Mouse (Mus musculus): ENCODE results near the gene Btbd2. TPM values are rescaled to one million over a fixed set of nuclear protein-coding genes. Genes with fewer than 3 reads are reported as not detected.
A peak's percentile ranks its signal among the peaks of the same experiment; 100 is the strongest.

The Btbd2 gene
- polyA plus RNA-seq, 1 experiment: 49.5 TPM

DNA sequence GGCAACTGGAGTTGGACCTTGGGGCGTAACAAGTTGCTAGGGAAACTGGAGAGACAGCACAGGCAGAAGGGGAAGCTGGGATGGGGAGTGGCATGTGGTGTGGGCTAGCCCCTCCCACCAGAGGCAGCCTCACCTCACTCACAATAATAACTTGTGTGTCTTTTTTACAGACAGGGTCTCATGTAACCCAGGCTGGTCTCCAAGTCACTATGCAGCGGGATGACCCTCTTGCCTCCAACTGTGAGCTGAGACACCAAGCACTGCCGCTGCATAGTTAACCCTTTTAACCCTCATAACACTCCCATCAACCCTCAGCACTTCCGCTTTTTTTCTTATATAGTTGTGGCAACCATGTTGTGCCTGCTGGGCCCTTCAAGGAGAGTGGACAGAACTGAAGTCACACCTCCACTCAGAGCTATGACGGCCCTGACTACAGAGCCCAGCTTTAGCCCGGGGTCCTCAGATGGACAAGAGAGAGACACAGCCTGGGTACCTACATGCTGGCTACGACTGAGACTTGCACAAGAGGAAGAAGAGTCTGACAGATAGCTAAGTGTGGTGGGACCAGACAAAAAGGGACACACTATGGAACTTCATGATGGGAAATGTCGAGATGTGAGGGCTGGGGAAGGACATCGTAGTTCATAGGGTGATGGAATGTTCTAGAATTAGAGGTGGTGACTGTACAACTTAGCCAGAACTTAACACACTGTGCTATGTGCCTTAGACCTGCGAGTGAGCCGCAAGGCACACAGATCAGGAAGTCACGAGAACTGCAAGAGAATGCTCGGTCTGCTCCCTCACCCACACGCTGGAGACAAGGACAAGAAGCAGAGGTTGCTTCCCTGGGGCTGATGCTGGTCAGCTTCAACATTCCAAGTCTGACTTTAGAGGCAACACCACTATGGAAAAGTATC, 35.6 kb upstream of the Btbd2 start:
- WGBS: 25% methylated on average over 14 of the region's 14 CpGs
- peak overlapping the region; percentile 11 for H3K4me3 ChIP-seq (ENCODE audit: extremely low read depth, insufficient read depth, insufficient read length)
- H3K27ac ChIP-seq (ENCODE audit: insufficient read depth, low read length): peak overlapping the region; percentile 99
- H3K36me3 ChIP-seq (ENCODE audit: control insufficient read depth, insufficient read depth, low read length): peaks cover 25% of the 10 kb centered on the region
- H3K27me3 ChIP-seq (ENCODE audit: control insufficient read depth, insufficient read depth, low read length): no peaks in the 10 kb centered on the region
- peak in 1 of 2 experiments; percentile 63 for DNase-seq (ENCODE audit: low read depth in 1 of 2, low spot score in 2 of 2)
- peaks cover 51% of the 10 kb centered on the region; the same call in 1 of the 2 replicates for H3K4me1 ChIP-seq (ENCODE audit: control insufficient read depth, insufficient read depth, insufficient read length)
- TF ChIP-seq CTCF (IDR thresholded peaks at IDR 0.05; ENCODE audit: extremely low read depth, insufficient read depth, insufficient read length, insufficient replicate concordance) (no peak), POLR2A (IDR thresholded peaks at IDR 0.05; ENCODE audit: low read depth, low read length) (no peak)

DNA sequence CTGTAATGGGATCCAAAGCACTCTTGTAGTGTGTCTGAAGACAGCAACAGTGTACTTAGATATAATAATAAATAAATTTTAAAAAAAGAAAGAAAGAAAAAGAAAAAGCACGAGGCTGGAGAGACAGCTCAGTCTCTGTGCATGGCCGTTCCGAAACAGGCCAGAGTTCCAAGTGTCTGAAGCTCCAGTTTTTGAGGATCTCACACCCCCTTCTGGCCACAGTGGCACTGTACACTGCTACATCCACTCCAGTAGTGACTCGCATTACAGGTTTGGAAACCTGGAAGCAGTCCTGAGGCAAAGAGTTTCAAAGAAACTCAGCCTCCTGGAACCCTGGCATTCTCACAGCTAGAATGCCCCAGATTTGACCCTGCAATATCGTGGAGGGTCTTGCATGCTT, 31.0 kb upstream of the Btbd2 start:
- Histone ChIP-seq H3K36me3 (ENCODE audit: control insufficient read depth, insufficient read depth, low read length) (peaks cover 42% of the 10 kb centered on the region), H3K4me3 (ENCODE audit: extremely low read depth, insufficient read depth, insufficient read length) (no peak overlapping the region), H3K4me1 (ENCODE audit: control insufficient read depth, insufficient read depth, insufficient read length) (peaks cover 35% of the 10 kb centered on the region), H3K27me3 (ENCODE audit: control insufficient read depth, insufficient read depth, low read length) (no peaks in the 10 kb centered on the region), H3K27ac (ENCODE audit: insufficient read depth, low read length) (no peak overlapping the region)
- 41% methylated on average over 5 of the region's 5 CpGs for WGBS
- no peak for TF ChIP-seq POLR2A (IDR thresholded peaks at IDR 0.05; ENCODE audit: low read depth, low read length)
- peak; percentile 69; the same call in 1 of the 2 replicates for TF ChIP-seq CTCF (IDR thresholded peaks at IDR 0.05; ENCODE audit: extremely low read depth, insufficient read depth, insufficient read length, insufficient replicate concordance)
- DNase-seq (ENCODE audit: low read depth in 1 of 2, low spot score in 2 of 2): peak in 1 of 2 experiments; percentile 68

DNA sequence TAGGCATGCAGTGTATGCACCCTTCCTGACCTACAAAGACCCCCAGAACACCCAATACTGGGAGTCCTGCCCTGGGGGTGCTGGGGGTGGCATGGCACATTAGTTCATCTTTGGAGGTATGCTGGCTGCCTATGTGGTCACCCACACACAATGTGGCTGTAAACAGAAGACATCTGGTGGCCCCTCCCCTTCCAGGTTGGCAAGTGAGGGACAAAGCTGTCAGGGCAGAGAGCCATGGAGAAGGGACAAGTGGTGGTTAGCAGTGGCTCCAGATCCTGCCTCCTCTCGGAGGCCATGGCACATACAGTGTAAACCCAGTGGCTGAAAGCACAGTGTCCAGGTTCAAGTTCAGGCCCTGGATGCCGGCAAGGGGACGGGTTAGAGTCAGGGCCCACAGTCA, 29.7 kb upstream of the Btbd2 start:
- Histone ChIP-seq H3K27ac (ENCODE audit: insufficient read depth, low read length) (no peak overlapping the region), H3K27me3 (ENCODE audit: control insufficient read depth, insufficient read depth, low read length) (no peaks in the 10 kb centered on the region), H3K4me1 (ENCODE audit: control insufficient read depth, insufficient read depth, insufficient read length) (peaks cover 28% of the 10 kb centered on the region), H3K4me3 (ENCODE audit: extremely low read depth, insufficient read depth, insufficient read length) (no peak overlapping the region), H3K36me3 (ENCODE audit: control insufficient read depth, insufficient read depth, low read length) (peaks cover 42% of the 10 kb centered on the region)
- TF ChIP-seq POLR2A (IDR thresholded peaks at IDR 0.05; ENCODE audit: low read depth, low read length) (no peak), CTCF (IDR thresholded peaks at IDR 0.05; ENCODE audit: extremely low read depth, insufficient read depth, insufficient read length, insufficient replicate concordance) (no peak)
- no peak for DNase-seq (ENCODE audit: low read depth in 1 of 2, low spot score in 2 of 2)
- WGBS: 82% methylated on average over 3 of the region's 3 CpGs

DNA sequence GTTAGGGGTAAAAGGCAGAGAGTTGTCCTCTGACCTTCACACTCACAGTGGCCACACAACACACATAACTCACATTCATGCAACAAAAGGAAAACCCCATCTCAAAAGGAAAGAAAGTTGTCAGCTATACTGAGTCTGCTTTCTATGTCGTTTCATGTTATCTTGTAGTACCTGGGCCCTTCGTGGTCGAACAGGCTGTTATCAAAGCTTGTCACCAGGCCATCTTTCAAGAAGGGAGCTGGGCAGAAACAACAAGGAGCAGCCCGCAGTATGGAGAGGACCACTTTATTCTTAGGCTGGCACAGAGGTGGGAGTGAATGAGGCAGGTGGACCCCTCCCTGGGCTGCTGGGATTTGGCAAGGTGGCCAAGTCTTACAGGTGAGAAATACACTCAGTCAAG, 28.1 kb upstream of the Btbd2 start:
- DNase-seq (ENCODE audit: low read depth in 1 of 2, low spot score in 2 of 2): no peak
- 84% methylated on average over 4 of the region's 4 CpGs for WGBS
- Histone ChIP-seq H3K4me1 (ENCODE audit: control insufficient read depth, insufficient read depth, insufficient read length) (peaks cover 30% of the 10 kb centered on the region), H3K36me3 (ENCODE audit: control insufficient read depth, insufficient read depth, low read length) (peaks cover 30% of the 10 kb centered on the region), H3K4me3 (ENCODE audit: extremely low read depth, insufficient read depth, insufficient read length) (no peak overlapping the region), H3K27me3 (ENCODE audit: control insufficient read depth, insufficient read depth, low read length) (no peaks in the 10 kb centered on the region), H3K27ac (ENCODE audit: insufficient read depth, low read length) (peak overlapping the region; percentile 2; the same call in 1 of the 2 replicates)
- no peak for TF ChIP-seq CTCF (IDR thresholded peaks at IDR 0.05; ENCODE audit: extremely low read depth, insufficient read depth, insufficient read length, insufficient replicate concordance)
- TF ChIP-seq POLR2A (IDR thresholded peaks at IDR 0.05; ENCODE audit: low read depth, low read length): no peak

DNA sequence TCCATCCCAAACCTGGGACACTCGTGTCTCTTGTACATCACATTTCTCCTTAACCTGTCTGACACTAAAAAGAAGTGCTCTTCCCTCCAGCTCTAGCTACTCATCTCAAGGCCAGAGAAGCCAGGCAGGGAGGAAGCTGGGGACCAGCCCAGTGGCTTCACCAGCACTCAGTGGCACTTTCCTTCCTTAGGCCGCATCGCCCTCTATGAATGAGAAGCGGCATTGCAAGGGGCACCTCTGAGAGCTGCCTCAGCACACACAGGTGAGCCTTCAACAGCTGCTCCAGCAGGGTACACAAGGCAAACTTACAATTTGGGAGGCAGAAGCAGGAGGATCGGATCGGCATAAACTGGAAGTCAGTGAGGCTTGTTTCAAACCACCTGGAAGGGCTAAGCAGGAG, 27.3 kb upstream of the Btbd2 start:
- TF ChIP-seq CTCF (IDR thresholded peaks at IDR 0.05; ENCODE audit: extremely low read depth, insufficient read depth, insufficient read length, insufficient replicate concordance) (peak; percentile 98), POLR2A (IDR thresholded peaks at IDR 0.05; ENCODE audit: low read depth, low read length) (no peak)
- Histone ChIP-seq H3K27ac (ENCODE audit: insufficient read depth, low read length) (peak overlapping the region; percentile 67), H3K4me3 (ENCODE audit: extremely low read depth, insufficient read depth, insufficient read length) (no peak overlapping the region), H3K36me3 (ENCODE audit: control insufficient read depth, insufficient read depth, low read length) (peaks cover 22% of the 10 kb centered on the region), H3K27me3 (ENCODE audit: control insufficient read depth, insufficient read depth, low read length) (no peaks in the 10 kb centered on the region), H3K4me1 (ENCODE audit: control insufficient read depth, insufficient read depth, insufficient read length) (peaks cover 38% of the 10 kb centered on the region)
- DNase-seq (ENCODE audit: low read depth in 1 of 2, low spot score in 2 of 2): peak in 1 of 2 experiments; percentile 86
- WGBS: 40% methylated on average over 6 of the region's 6 CpGs

DNA sequence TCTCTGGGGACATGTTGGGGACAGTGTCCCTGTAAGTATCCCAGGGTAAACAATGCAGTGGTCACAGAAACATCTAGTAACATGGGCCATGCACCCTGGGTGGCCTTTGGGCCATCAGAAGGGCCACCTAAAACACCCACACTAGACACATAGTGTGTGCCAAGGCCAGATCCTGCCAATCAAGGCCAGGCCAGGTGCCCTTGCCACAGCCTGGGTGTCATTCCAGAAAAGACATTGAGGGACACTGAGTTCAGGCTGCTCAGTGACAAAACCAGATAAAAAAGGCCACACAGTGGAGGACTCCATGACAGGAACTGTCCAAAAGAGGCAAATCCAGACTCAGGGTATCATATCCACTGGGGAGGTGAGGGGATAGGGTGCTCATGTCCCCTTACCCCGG, 26.8 kb upstream of the Btbd2 start:
- WGBS: 86% methylated on average over 1 of the region's 1 CpGs
- H3K4me1 ChIP-seq (ENCODE audit: control insufficient read depth, insufficient read depth, insufficient read length): peaks cover 43% of the 10 kb centered on the region
- H3K36me3 ChIP-seq (ENCODE audit: control insufficient read depth, insufficient read depth, low read length): peaks cover 21% of the 10 kb centered on the region
- no peak overlapping the region for H3K4me3 ChIP-seq (ENCODE audit: extremely low read depth, insufficient read depth, insufficient read length)
- TF ChIP-seq POLR2A (IDR thresholded peaks at IDR 0.05; ENCODE audit: low read depth, low read length) (no peak), CTCF (IDR thresholded peaks at IDR 0.05; ENCODE audit: extremely low read depth, insufficient read depth, insufficient read length, insufficient replicate concordance) (no peak)
- peak overlapping the region; percentile 67 for H3K27ac ChIP-seq (ENCODE audit: insufficient read depth, low read length)
- DNase-seq (ENCODE audit: low read depth in 1 of 2, low spot score in 2 of 2): no peak
- no peaks in the 10 kb centered on the region for H3K27me3 ChIP-seq (ENCODE audit: control insufficient read depth, insufficient read depth, low read length)

DNA sequence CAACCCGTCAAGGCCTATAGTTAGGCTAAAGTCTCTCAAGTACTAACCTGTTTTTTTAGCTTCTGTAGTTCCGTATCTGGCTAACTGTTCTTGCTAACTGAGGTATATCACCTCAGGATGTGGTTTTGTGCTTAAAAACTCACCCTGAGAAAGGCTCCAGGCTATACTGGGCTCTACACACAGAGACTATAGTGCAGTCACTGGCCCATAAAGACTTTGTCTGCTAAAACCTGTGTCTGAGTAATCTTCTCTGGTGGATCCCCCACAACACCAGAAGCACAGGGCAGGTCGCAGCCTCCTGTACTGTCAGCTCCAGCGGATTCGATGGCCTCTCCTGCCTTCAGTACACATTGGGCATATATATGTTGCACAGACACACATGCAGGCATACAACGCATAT, 25.1 kb upstream of the Btbd2 start:
- H3K27me3 ChIP-seq (ENCODE audit: control insufficient read depth, insufficient read depth, low read length): no peaks in the 10 kb centered on the region
- H3K4me3 ChIP-seq (ENCODE audit: extremely low read depth, insufficient read depth, insufficient read length): no peak overlapping the region
- H3K27ac ChIP-seq (ENCODE audit: insufficient read depth, low read length): peak overlapping the region; percentile 85
- 26% methylated on average over 6 of the region's 6 CpGs for WGBS
- peaks cover 56% of the 10 kb centered on the region for H3K4me1 ChIP-seq (ENCODE audit: control insufficient read depth, insufficient read depth, insufficient read length)
- DNase-seq (ENCODE audit: low read depth in 1 of 2, low spot score in 2 of 2): peak; percentile 60 to 78
- H3K36me3 ChIP-seq (ENCODE audit: control insufficient read depth, insufficient read depth, low read length): peaks cover 19% of the 10 kb centered on the region
- TF ChIP-seq POLR2A (IDR thresholded peaks at IDR 0.05; ENCODE audit: low read depth, low read length) (no peak; the same call in 1 of the 2 replicates), CTCF (IDR thresholded peaks at IDR 0.05; ENCODE audit: extremely low read depth, insufficient read depth, insufficient read length, insufficient replicate concordance) (no peak)
